Mouse (Mus musculus) embryo, embryonic 10.5 days (tissue): Measurements from ENCODE around the gene Vmn1r35.
"Not testable (repeated sequence)": the region's sequence is repeated elsewhere in the genome, so short reads cannot be mapped to it uniquely, and the experiment has no call there.

ENCODE experiments used
- DNase-seq: peaks from one replicate; pipeline ENCODE4 v3.0.0-alpha.2; 2015; ENCODE audit warnings: low spot score

Vmn1r35 gene

GRCm38 (mm10) chr6:66685806-66686205 lies at the start of gene Vmn1r35:
Gene Vmn1r35, minus strand, starts transcription at chr6:66685906.
- DNase-seq: no peak

- not testable (repeated sequence) for DNase-seq
Observed at GRCm38 (mm10) chr6:66729082-66729481, 43.4 kb upstream of the Vmn1r35 start, which contains the start of gene Vmn1r37. Gene Vmn1r37, plus strand, starts transcription at chr6:66729382.

GRCm38 (mm10) chr6:66719068-66719467 lies 33.4 kb upstream of the Vmn1r35 start, which contains the start of gene Vmn1r36:
Gene Vmn1r36, minus strand, starts transcription at chr6:66719168.
- not testable (repeated sequence) for DNase-seq

- no peak for DNase-seq
Observed at GRCm38 (mm10) chr6:66713854-66714253, 28.1 kb upstream of the Vmn1r35 start.

- DNase-seq: no peak
Observed at GRCm38 (mm10) chr6:66708901-66709300, 23.2 kb upstream of the Vmn1r35 start.

GRCm38 (mm10) chr6:66643779-66644178 lies 41.9 kb downstream of the Vmn1r35 start, which contains the start of gene Vmn1r34:
Gene Vmn1r34, minus strand, starts transcription at chr6:66643879.
- no peak for DNase-seq
